Mouse (Mus musculus) left cerebral cortex, adult 2 months (tissue): Measurements from ENCODE around the gene Atxn1. TPM values are rescaled to one million over a fixed set of nuclear protein-coding genes. Genes with fewer than 3 reads are reported as not detected.

Experiments
- DNase-seq, 2 experiments: peaks; one replicate each; pipeline ENCODE4 v3.0.0; 2021 to 2022; ENCODE audit warnings: low spot score in 2 of 2, mixed read lengths in 1 of 2; ENCODE audit errors: extremely low spot score in 1 of 2
- H3K27ac ChIP-seq: fragments of 200-600 bp; 2 replicates; pipeline ENCODE4 v1.8.1; 2022
- H3K4me3 ChIP-seq: fragments of 200-600 bp; 2 replicates; pipeline ENCODE4 v1.8.1; 2022
- CTCF ChIP-seq: fragments of 200-600 bp; IDR thresholded peaks from 2 replicates; pipeline ENCODE4 v1.8.1; 2022; ENCODE audit warnings: antibody characterized with exemption, mild to moderate bottlenecking, moderate library complexity
- intact Hi-C: fragments of 180-260 bp; cut with DNase I; formaldehyde crosslinking; loops from one replicate; pipeline ENCODE4 v1.15.1; 2025
- total RNA-seq, 2 experiments: library from RNA; stranded (reverse); gene quantifications; 2 replicates each; pipeline ENCODE4 v1.2.3; 2021

Gene Atxn1
- total RNA-seq, 2 experiments from 2014 or later = 152 to 197 TPM

DNA sequence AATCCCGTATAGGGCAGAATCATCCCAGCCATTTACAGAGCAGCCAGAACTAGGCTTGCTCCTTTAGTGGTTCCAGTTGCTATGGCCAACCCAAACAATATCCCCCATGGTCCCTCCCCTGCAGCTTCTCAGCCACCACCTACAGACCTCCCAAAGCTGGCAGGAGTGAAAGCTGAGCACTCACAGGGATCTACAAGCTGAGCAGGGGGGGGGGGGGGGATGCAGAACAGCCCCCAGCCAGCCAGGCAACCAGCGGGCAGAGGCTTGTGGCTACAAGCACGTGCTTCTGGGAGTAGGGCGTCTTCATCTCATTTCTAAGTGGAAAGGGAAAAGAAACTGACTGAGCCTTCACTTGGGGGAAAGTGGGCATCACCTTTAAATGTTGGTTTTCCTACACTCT is 59.9 kb downstream of the Atxn1 start:
- TF ChIP-seq CTCF = no peak
- intact Hi-C loops = no loop called here
- no peak overlapping the region for H3K27ac ChIP-seq
- no peak for DNase-seq
- no peak overlapping the region for H3K4me3 ChIP-seq

DNA sequence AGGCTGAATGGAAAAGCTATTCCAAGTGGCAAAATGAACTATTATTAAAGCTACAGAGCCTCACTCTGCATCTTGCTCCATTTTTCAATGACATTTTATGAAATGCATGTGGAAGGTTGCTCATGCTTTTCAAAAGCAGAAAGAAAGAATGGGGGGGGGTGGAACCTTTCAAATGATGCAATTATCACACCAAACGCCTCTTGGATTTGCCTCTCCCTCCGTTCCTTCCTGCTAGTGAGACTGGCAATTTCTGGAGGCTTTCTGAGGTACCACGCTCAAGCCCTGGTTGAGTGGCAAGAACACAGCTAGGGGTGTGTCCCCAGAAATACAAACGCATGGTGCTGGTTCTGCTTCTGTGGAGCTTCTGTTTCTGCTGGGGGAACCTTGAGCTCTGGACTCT is 60.4 kb downstream of the Atxn1 start:
- intact Hi-C loops = no loop called here
- DNase-seq = no peak
- H3K4me3 ChIP-seq = no peak overlapping the region
- H3K27ac ChIP-seq = no peak overlapping the region
- no peak for TF ChIP-seq CTCF

DNA sequence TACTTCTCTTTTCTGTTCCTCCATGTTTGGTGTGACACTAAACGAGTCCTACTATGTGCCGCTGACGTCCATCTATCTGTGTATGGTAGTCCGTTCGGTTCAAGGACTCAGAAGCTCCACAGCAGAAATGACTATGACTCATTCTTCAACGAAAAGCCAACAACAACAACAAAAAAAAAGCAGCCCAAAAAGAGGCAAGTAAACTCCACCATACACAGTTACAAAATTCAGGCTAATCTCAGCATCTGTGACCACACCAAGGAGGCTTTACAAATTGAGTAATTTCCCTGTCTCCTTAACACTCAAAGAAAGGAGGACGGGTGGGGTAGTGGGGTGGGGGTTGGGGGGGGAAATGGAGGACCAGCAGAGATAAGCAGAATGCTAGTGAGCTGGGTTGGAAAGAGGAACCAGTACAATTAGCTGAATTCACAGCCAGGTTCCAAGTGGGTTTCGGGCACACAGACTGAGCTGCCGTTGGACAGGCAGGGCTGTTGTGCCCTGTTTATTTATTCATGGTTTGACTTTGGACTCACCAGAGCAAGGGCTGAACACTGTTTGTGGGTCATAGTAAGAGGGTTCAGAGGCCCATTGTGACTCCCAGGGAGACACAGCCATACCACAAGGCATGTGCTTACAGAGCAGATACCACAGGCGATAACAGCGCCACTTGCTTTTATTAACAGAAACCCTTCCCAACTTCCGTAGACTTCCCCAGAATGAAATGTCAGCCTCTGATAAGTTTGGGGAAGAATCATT is 61.1 kb downstream of the Atxn1 start:
- Histone ChIP-seq H3K27ac (no peak overlapping the region; the same call in 1 of the 2 replicates), H3K4me3 (no peak overlapping the region)
- intact Hi-C loops = no loop called here
- no peak for DNase-seq
- no peak for TF ChIP-seq CTCF

- Histone ChIP-seq H3K27ac (no peak overlapping the region), H3K4me3 (no peak overlapping the region)
- no peak for TF ChIP-seq CTCF
- intact Hi-C loops = no loop called here
- DNase-seq = no peak
Measured at GRCm38 (mm10) chr13:45902457-45902856, 62.4 kb downstream of the Atxn1 start.

GRCm38 (mm10) chr13:45900776-45901175 is 64.0 kb downstream of the Atxn1 start:
- no peak overlapping the region for H3K27ac ChIP-seq
- no peak for TF ChIP-seq CTCF
- H3K4me3 ChIP-seq = no peak overlapping the region
- no peak for DNase-seq
- intact Hi-C loops = no loop called here

DNA sequence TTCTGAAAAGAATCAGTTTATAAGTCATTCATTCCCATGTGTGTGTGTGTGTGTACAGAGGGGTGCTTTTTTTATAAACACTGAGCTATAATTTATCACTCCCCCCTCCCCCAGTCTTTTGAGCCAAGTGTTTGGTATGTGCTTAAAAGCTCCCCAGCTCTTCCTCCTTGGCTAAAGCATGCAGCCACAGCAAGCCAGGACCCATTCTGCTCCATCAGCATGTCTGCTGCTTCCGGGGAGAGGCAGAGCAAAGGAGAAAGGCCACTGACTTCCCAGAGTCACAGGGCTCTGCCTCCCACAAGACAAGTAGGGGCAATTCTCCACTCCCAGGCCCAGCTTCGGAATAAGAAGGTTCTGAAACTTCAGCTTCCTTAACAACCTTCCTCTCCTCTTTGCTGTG is 67.2 kb downstream of the Atxn1 start:
- intact Hi-C loops = no loop called here
- TF ChIP-seq CTCF = no peak
- Histone ChIP-seq H3K27ac (no peak overlapping the region), H3K4me3 (no peak overlapping the region)
- no peak for DNase-seq

GRCm38 (mm10) chr13:45894760-45895159 is 70.0 kb downstream of the Atxn1 start:
- H3K4me3 ChIP-seq = no peak overlapping the region
- no peak for TF ChIP-seq CTCF
- intact Hi-C loops = no loop called here
- no peak for DNase-seq
- H3K27ac ChIP-seq = no peak overlapping the region

GRCm38 (mm10) chr13:45894234-45894633 is 70.6 kb downstream of the Atxn1 start:
- no peak for TF ChIP-seq CTCF
- no peak for DNase-seq
- no peak overlapping the region for H3K4me3 ChIP-seq
- H3K27ac ChIP-seq = no peak overlapping the region
- intact Hi-C loops = no loop called here

- Histone ChIP-seq H3K27ac (no peak overlapping the region), H3K4me3 (no peak overlapping the region)
- TF ChIP-seq CTCF = no peak
- no peak for DNase-seq
- intact Hi-C loops = no loop called here
Measured at GRCm38 (mm10) chr13:45891073-45891472, 73.7 kb downstream of the Atxn1 start.

DNA sequence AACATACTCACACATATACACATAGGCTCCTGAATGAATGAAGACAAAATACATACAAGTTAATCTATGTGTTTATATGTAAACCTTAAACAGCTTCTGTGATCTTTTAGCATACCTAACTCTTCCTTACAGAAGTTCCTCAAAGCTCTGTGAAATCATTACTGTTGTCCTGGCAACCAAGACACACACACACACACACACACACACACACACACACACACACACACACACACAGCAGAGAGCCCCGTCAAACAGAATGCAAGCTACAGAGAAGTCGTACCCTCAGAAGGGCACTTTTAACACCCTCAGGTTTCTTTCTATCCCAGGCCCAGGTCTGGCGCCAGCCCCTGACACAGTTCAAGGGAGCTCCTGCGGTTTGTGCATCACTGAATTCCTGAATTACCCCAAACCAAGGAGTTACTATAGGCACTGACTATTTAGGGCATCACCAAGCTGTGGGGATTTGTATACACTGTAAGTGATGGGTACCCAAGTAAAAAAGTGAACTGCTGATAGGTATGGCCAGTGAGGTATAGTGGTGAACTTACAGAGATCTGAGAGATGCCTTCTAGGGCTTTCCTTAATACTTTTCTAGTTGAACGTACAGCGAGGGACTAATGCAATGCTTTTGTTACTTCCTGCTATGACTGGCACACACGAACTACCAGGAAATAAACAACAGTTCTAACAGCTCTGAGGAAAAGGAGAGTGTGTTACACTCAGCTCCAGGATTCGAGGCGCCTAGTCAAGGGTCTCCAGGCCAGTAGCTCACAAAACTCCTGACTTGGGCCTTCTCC is 75.7 kb downstream of the Atxn1 start:
- no peak for TF ChIP-seq CTCF
- Histone ChIP-seq H3K4me3 (no peak overlapping the region), H3K27ac (no peak overlapping the region)
- no peak for DNase-seq
- intact Hi-C loops = no loop called here

GRCm38 (mm10) chr13:45884878-45885277 is 79.9 kb downstream of the Atxn1 start:
- intact Hi-C loops = no loop called here
- Histone ChIP-seq H3K27ac (no peak overlapping the region), H3K4me3 (no peak overlapping the region)
- no peak for TF ChIP-seq CTCF
- DNase-seq = peak in 1 of 2 experiments; percentile 38

GRCm38 (mm10) chr13:45883791-45884238 is 81.0 kb downstream of the Atxn1 start:
- Histone ChIP-seq H3K27ac (no peak overlapping the region), H3K4me3 (no peak overlapping the region)
- no peak for DNase-seq
- intact Hi-C loops = no loop called here
- TF ChIP-seq CTCF = no peak
